Mouse (Mus musculus): ENCODE data around the gene Cpz.

The Cpz gene

DNA sequence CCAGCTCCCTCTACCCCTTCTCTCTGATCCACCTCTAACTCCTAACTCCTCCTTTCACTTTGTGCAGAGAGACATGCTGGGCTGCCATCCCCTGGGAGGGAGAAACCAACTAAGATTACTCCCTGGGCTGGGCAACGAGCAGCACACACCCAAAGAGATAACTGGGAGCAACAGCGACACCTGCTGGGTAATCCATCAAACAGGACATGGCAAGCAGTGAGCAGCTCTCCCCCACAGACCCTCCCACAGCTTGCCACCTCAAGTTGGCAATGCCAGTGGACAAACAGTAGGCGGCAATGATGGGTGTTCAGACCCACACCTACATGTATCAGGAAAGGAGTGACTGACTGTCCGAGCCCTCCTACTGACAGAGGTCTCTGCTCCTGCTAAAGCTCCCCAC is 4.9 kb upstream of the Cpz start:
- DNase-seq (ENCODE audit: low read depth in 2 of 2, low spot score in 2 of 2), result peak in 1 of 2 experiments; percentile 11

GRCm38 (mm10) chr5:35524381-35524780 is 1.1 kb downstream of the Cpz start:
- DNase-seq (ENCODE audit: low read depth in 2 of 2, low spot score in 2 of 2), result no peak

DNA sequence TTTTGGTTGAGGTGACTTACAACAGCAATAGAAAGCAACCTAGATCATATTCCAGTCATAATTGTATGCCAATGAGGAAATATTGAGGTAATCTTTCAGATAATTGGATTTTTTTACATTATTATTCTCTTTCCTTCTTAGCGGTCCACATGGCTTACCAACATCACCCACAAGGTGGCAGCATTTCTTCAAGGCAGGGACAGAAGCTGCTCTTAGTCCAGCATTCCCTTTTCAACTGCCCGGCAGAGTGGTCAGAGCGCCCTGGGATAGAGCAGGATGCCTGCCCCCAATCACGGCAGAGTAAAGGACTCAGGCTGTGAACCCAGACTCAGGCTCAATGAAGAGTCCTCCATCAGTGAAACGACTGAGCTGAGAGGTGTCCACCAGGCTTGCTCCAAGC is 1.8 kb downstream of the Cpz start:
- DNase-seq (ENCODE audit: low read depth in 2 of 2, low spot score in 2 of 2), result no peak

GRCm38 (mm10) chr5:35516781-35517180 is 8.7 kb downstream of the Cpz start:
- DNase-seq (ENCODE audit: low read depth in 2 of 2, low spot score in 2 of 2), result no peak

DNA sequence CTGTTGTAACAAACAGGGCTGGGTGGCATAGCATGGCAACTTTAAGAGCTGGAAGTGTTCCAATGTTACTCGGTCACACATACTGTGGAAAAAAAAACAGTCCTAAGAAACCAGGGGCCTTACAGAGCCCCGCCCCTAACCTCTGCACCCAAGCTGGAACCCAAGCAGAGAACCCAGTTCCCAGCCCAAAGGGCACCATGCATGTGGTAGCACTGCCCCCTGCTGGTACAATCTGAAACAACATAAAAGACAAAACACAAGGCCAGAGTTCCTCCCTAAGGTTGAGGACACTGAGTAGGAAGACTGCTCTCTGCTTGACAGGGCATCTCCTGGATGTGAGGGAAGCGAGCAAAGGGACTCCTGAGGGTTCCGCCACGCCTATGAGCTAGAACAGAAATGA is 14.9 kb downstream of the Cpz start:
- no peak for DNase-seq (ENCODE audit: low read depth in 2 of 2, low spot score in 2 of 2)

DNA sequence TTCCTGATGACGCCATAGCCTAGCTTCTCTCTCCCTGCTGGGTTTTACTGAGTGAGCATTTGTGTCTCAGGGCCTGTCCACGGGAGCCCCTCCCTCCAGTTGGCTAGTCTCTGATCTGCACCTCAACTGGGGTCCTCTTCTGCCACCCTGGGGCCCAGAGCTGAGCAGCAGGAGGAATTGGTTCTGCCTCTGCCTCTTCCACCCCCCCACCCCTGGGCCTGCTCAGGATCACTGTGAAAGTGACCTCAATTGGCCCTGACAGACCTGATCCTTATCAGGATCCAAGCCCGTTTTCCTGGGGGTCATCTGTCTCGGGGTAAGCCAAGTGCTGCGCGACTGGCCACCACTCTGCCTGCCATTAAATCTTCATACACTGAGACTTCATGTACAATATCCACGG is 20.5 kb downstream of the Cpz start:
- no peak for DNase-seq (ENCODE audit: low read depth in 2 of 2, low spot score in 2 of 2)

GRCm38 (mm10) chr5:35497344-35497743 is 28.2 kb downstream of the Cpz start:
- no peak for DNase-seq (ENCODE audit: low read depth in 2 of 2, low spot score in 2 of 2)

DNA sequence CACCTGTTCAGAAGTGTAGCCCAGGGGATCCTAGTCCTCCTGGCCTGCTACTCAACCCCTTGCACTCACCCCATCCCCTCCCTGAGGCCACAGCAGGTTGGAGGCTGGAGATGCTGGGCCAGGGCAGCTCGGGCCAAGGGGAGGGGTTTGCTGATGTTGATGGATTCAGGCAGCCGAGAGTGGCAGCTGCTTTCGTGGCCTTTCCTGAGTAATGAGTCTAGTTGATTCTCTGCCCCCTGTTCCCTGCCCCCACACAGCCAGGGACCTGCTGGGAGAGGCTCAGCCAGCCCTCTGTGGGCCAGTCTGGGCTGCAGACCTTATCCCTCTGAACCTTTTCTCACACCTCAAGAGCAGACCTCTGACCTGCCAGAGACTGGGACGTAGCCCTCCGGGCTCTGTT is 29.5 kb downstream of the Cpz start:
- no peak for DNase-seq (ENCODE audit: low read depth in 2 of 2, low spot score in 2 of 2)

GRCm38 (mm10) chr5:35494773-35495390 is 30.6 kb downstream of the Cpz start:
- DNase-seq (ENCODE audit: low read depth in 2 of 2, low spot score in 2 of 2), result no peak

DNA sequence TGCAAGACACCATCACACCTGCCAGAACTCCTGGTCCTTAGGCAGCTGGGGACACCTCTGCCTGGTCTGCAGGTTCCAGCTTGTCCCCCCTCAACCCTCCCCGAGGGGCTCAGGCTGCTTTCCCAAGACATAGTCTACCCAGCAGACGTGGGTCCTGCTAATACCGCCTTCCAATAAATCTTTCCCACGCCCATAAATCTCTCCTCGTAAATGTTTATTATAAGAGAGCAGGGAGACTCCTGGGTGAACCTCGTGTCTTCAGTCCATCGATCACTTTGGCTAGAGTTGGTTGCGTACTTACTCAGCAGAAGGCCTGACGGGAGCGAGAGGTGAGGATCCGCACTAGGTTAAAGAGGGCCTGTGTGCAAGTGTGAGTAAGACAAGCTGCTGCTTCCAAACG is 31.7 kb downstream of the Cpz start:
- no peak for DNase-seq (ENCODE audit: low read depth in 2 of 2, low spot score in 2 of 2)

GRCm38 (mm10) chr5:35479521-35479920 is 46.0 kb downstream of the Cpz start:
- no peak for DNase-seq (ENCODE audit: low read depth in 2 of 2, low spot score in 2 of 2)

DNA sequence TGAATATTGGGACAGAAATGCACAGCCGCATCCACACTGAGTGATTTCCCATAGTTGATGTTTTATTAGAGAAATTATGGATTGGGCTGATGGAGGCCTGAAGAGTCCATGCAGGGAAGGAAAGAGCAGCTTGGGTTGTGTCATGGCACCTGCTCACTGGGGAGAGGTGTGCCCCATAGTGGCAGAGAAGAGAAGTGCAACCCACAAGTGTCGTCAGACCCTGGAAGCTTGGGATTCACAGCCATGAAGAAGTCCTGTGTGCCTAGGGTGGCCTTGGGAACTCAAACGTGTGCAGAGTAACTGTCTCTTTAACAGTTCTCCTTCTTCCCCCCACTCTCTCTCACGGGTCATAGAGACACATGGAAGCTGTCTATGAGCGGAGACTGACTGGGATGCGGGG is 50.3 kb downstream of the Cpz start:
- DNase-seq (ENCODE audit: low read depth in 2 of 2, low spot score in 2 of 2), result no peak

GRCm38 (mm10) chr5:35470885-35471528 is 54.5 kb downstream of the Cpz start:
- no peak for DNase-seq (ENCODE audit: low read depth in 2 of 2, low spot score in 2 of 2)

DNA sequence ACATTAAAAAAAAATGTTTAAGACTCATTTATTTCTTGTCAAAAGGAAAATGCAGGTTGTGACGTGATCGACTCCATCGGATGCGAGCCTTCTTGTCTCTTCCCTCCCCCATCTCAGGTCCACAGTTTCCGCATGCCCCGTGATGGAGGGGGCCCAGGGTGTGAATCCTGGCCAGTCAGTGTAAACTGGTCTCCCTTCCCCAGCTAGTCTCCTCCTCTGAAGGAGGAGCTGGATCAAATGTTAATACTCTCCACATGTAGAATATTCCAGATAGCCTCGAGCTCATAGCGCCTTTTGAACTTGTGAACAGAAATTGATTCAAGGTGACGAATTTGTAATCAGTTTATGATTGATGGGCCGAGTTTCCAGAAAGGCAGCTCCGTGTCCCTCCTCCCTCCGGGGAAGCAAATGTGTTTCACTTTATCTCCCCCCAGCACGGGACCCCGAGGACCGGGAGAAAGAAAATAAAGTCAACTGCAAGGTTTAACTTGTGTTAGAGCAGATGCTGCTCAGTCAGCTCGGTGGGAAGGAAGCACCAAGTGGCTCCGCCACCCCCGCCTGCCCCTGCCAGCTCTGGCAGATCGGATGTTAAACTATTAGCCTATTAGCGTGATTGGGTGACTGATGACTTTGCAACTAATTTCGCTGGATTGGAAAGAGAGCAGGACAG is 59.4 kb downstream of the Cpz start:
- no peak for DNase-seq (ENCODE audit: low read depth in 2 of 2, low spot score in 2 of 2)

DNA sequence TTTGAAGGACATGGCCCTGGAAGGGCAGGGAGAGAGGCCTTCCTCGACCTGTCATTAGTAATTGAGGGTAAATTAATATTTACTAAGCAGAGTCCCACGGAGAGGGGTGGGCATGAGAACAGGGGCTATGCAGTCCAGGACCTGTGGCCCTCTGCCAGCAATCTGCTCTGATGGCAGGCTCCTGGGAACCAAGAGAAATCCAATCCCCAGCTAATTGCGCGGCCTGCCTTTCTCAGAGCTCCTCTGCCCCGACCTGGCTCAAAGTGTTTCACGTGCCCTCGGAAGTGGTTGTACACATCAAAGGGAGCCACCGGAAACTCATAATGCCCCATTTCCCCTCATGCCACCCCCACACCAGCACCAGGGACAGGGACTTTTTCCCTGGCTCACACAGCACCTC is 63.4 kb downstream of the Cpz start:
- no peak for DNase-seq (ENCODE audit: low read depth in 2 of 2, low spot score in 2 of 2)

DNA sequence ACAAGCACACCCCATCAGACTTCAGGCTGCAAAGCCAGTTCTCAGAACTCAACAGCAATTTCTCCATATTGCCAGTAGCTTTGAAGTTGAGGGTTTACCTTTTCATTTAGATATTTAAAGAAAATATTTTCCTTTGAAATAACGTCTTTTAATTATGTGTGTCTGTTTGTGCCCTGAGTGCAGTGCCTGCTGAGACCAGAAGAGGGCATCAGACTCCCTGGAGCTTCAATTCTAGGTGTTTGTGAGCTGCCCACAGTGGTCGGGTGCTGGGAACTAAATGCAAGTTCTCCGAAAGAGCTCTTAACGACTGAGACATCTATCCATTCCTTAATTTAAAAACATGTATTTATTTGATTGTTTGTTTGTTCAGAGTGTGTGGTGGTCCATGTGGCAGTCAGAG is 65.7 kb downstream of the Cpz start:
- no peak for DNase-seq (ENCODE audit: low read depth in 2 of 2, low spot score in 2 of 2)

DNA sequence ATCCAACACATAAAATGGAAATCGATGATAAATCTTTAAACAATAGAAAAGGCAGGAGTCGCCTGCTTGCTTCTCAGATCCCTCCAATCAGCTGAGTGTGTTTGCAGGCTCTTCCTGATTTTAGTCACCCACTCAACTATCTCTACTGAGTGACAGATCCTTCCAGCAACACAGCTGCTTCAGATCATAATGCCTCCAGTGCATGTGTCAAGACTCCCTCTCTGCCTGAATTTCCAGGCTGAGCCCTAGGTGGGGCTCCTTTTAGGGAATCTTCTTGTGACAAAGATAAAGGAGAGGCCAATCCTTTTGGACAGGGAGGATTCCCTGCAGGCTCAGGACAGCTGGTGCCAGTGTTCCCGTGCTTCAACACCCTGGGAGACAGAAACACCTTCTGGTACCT is 67.2 kb downstream of the Cpz start:
- no peak for DNase-seq (ENCODE audit: low read depth in 2 of 2, low spot score in 2 of 2)

DNA sequence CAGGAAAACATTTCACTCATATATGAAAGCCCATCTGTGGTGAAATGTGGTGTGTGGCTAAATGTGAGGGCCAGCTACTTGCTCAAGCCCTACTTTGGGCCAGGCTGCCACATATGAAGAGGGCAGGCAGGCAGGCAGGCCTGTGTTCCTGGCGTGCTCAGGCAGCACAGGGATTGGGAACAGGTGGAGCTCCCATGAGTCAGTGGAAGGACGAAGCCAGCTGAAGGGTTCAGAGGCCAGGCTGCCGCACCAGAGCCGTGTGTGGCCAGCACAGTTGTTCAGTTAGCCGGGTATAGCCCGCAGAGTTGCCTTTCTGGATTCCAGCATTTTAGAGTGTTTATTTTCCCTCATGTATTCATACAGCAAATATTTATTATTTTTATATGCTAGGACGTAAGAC is 68.1 kb downstream of the Cpz start:
- no peak for DNase-seq (ENCODE audit: low read depth in 2 of 2, low spot score in 2 of 2)

DNA sequence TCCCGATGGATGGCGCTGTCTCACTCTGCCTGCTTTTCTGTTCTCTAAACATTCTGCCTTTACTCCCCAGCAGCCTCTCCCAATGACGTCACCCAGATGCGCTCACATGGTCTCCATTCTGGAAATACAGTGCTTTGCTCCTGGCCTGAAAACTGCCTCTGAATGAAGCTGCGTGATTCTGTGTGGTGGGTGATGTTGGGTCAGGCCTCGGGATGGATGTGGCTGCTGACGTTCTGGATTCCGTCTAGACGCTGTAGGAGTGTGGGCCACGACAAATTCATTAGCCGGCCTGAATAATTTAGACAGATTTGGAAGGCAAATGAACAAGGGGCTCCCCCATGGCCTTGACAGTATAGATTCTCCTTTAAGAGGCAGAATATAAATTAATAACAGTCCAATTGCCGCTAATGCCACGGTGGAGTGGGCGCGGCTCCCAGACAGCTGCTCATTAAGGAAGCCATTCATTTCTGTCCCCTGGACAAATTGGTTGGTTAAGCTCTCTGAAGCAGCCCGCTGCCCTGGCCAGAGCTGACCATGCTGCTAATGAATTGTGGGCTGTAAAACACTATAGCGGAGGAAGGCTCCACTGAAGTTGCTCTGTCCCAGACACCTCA is 71.2 kb downstream of the Cpz start:
- DNase-seq (ENCODE audit: low read depth in 2 of 2, low spot score in 2 of 2), result no peak
